Mouse (Mus musculus) hindbrain, embryonic 14.5 days (tissue): ENCODE results near the gene Nr1h2. TPM values are rescaled to one million over a fixed set of nuclear protein-coding genes. Genes with fewer than 3 reads are reported as not detected.
A peak's percentile ranks its signal among the peaks of the same experiment; 100 is the strongest.

Experiments
- ATAC-seq: fragments of 200-750 bp; cut with Nextera tagmentation; 2 replicates; pipeline ENCODE4 v1.8.0; 2017; ENCODE audit warnings: moderate number of reproducible peaks, mild to moderate bottlenecking, moderate TSS enrichment, moderate library complexity; ENCODE audit not compliant: low FRiP score
- DNase-seq: peaks from one replicate; pipeline ENCODE4 v3.0.0-alpha.2; 2015; ENCODE audit warnings: low spot score
- H3K27ac ChIP-seq: fragments of 300-500 bp; sonication (generic); 2 replicates; pipeline ENCODE4 v1.5.1; 2014; ENCODE audit warnings: mild to moderate bottlenecking, moderate library complexity
- H3K27me3 ChIP-seq: fragments of 300-500 bp; sonication (generic); 2 replicates; pipeline ENCODE4 v1.6.1; 2014; ENCODE audit warnings: mild to moderate bottlenecking, low read length, mixed read lengths; ENCODE audit not compliant: control insufficient read depth, insufficient read depth
- H3K36me3 ChIP-seq: fragments of 300-500 bp; sonication (generic); replicated peaks from 2 replicates; pipeline ENCODE4 v1.6.1; 2014; ENCODE audit not compliant: control insufficient read depth, insufficient read depth
- H3K4me1 ChIP-seq: fragments of 300-500 bp; sonication (generic); replicated peaks from 2 replicates; pipeline ENCODE4 v1.6.1; 2014; ENCODE audit warnings: antibody characterized with exemption, low read length, mixed read lengths; ENCODE audit not compliant: control insufficient read depth, insufficient read depth
- H3K4me2 ChIP-seq: fragments of 300-500 bp; sonication (generic); replicated peaks from 2 replicates; pipeline ENCODE4 v1.6.1; 2014; ENCODE audit warnings: mild to moderate bottlenecking, moderate library complexity
- H3K4me3 ChIP-seq: fragments of 300-500 bp; sonication (generic); replicated peaks from 2 replicates; pipeline ENCODE4 v1.5.1; 2014; ENCODE audit warnings: mild to moderate bottlenecking, low read length
- H3K9ac ChIP-seq: fragments of 300-500 bp; sonication (generic); 2 replicates; pipeline ENCODE4 v1.6.1; 2014
- H3K9me3 ChIP-seq: fragments of 300-500 bp; sonication (generic); 2 replicates; pipeline ENCODE4 v1.6.1; 2016; ENCODE audit warnings: low read length; ENCODE audit not compliant: control insufficient read depth
- WGBS: fragments of 180-500 bp; shearing (Covaris S2); extraction: QIAGEN DNeasy Blood & Tissue Kit; methylation state at CpG from one replicate; pipeline ENCODE4 v1.1.7; 2014; 5-methylcytosine and 5-hydroxymethylcytosine counted together
- polyA plus RNA-seq: library from polyadenylated mRNA; unstranded; fragments of >200 nt; fragmentation: Nextera tagmentation; extraction: Ambion mirVana; gene quantifications from 2 replicates; pipeline ENCODE4 v1.2.1, GENCODE M21; 2014

Gene Nr1h2
- polyA plus RNA-seq, 1 experiment from 2014 or later, result 53.6 TPM

DNA sequence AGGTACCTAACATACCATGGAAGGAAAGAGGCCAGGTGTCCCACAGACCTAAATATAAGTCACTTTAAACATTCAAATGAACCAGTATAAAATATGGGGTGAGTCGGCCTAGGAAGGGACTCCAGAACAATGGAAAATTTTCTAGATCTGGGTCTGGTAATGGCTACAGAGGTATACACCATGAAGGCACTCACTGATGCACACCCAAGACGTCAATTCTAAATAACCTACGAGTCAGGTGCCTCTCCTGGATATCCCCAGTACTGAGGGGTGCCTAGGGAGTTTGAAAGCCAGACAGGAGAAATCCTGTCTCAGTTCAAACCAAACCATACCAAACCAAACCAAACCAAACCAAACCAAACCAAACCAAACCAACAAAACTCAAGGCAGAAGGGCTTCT lies 23.2 kb downstream of the Nr1h2 start:
- ATAC-seq (no peak), DNase-seq (no peak)
- Histone ChIP-seq H3K4me3 (no peak overlapping the region), H3K36me3 (no peaks in the 10 kb centered on the region), H3K9ac (no peak overlapping the region), H3K4me1 (no peaks in the 10 kb centered on the region), H3K27ac (no peak overlapping the region), H3K27me3 (peaks cover 10% of the 10 kb centered on the region), H3K9me3 (no peaks in the 10 kb centered on the region), H3K4me2 (no peak overlapping the region)
- 77% methylated on average over 3 of the region's 3 CpGs for WGBS

DNA sequence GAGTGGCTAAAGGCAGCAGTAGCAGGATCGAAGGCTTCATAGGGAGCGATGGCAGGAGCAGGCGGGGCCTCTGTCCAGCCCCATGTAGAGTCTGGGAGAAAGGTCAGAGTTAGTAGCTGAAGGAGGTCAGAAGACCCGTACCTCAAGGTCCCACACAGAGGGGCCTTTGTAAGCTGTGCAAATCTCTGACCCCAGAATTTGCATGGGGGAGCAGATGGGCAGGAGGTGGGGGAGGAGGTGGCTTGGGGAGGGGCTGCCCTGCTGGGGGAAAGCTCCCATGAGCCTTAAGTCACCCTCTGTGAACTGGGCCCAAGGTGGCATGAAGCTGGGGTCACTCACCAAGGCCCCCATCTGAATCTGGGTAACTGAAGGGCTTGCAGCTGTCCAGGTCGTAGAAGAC lies 24.2 kb downstream of the Nr1h2 start:
- Histone ChIP-seq H3K9me3 (no peaks in the 10 kb centered on the region), H3K4me3 (no peak overlapping the region), H3K36me3 (no peaks in the 10 kb centered on the region), H3K4me2 (no peak overlapping the region), H3K4me1 (no peaks in the 10 kb centered on the region), H3K27ac (no peak overlapping the region), H3K27me3 (peaks cover 10% of the 10 kb centered on the region), H3K9ac (no peak overlapping the region)
- ATAC-seq (no peak), DNase-seq (no peak)
- 66% methylated on average over 5 of the region's 5 CpGs for WGBS

GRCm38 (mm10) chr7:44527483-44528398 lies 26.0 kb downstream of the Nr1h2 start:
- H3K9ac ChIP-seq, result peak overlapping the region; percentile 37; the same call in 1 of the 2 replicates
- ATAC-seq (0 out of 2 replicates have a peak, but pooled peaks have one; percentile 34), DNase-seq (peak; percentile 78)
- H3K27me3 ChIP-seq, result peaks cover 24% of the 10 kb centered on the region
- no peaks in the 10 kb centered on the region for H3K36me3 ChIP-seq
- H3K9me3 ChIP-seq, result no peaks in the 10 kb centered on the region
- H3K4me2 ChIP-seq, result peak overlapping the region; percentile 50
- 7% methylated on average over 40 of the region's 40 CpGs for WGBS
- H3K27ac ChIP-seq, result no peak overlapping the region
- no peaks in the 10 kb centered on the region for H3K4me1 ChIP-seq
- peak overlapping the region; percentile 24 for H3K4me3 ChIP-seq

- no peaks in the 10 kb centered on the region for H3K36me3 ChIP-seq
- DNase-seq (no peak), ATAC-seq (no peak)
Observed at GRCm38 (mm10) chr7:44526414-44527154, 27.2 kb downstream of the Nr1h2 start.

GRCm38 (mm10) chr7:44525126-44525832 lies 28.5 kb downstream of the Nr1h2 start:
- Histone ChIP-seq H3K4me2 (peak overlapping the region; percentile 26; the same call in 1 of the 2 replicates), H3K36me3 (no peaks in the 10 kb centered on the region), H3K27ac (no peak overlapping the region), H3K4me1 (no peaks in the 10 kb centered on the region), H3K9me3 (no peaks in the 10 kb centered on the region), H3K9ac (no peak overlapping the region), H3K4me3 (no peak overlapping the region), H3K27me3 (peaks cover 35% of the 10 kb centered on the region)
- DNase-seq, result peak; percentile 34
- WGBS, result 11% methylated on average over 22 of the region's 22 CpGs
- no peak for ATAC-seq

More at GRCm38 (mm10) chr7:44526414-44527154, 27.2 kb downstream of the Nr1h2 start:
- Histone ChIP-seq H3K27me3 (peaks cover 32% of the 10 kb centered on the region), H3K27ac (no peak overlapping the region), H3K4me3 (no peak overlapping the region), H3K9ac (no peak overlapping the region), H3K9me3 (no peaks in the 10 kb centered on the region), H3K4me1 (no peaks in the 10 kb centered on the region), H3K4me2 (no peak overlapping the region)
- 90% methylated on average over 14 of the region's 14 CpGs for WGBS

DNA sequence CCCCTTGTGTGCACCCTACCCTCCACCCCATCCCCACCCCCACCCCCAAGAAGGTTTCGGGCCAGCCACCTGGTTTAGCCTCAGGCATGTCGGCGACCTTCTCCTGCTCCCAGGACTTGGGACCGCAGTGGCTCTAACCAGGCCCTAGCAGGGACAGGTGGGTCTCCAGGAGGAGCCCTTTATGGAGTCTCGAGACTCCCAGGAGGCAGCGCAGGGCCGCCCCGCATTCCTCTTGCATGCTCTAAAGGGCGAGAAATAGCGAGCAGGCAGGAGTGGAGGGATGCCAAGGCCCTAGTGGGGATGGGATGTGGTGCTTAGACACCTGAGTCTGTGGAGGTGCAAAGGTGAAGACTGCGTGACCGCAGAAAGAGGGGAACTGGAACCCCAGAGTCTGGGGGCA lies 29.2 kb downstream of the Nr1h2 start, which contains the start of gene Mybpc2:
Mybpc2 (minus strand) TSS at position 155 of the 400 bp plus-strand sequence.
- no peak within 1 kb of the TSS for H3K4me3 ChIP-seq
- H3K4me1 ChIP-seq, result no peaks in the 10 kb centered on the region
- peaks cover 35% of the 10 kb centered on the region for H3K27me3 ChIP-seq
- no peak within 1 kb of the TSS for H3K27ac ChIP-seq
- H3K4me2 ChIP-seq, result peak within 1 kb of the TSS; percentile 26; the same call in 1 of the 2 replicates
- no peaks in the 10 kb centered on the region for H3K36me3 ChIP-seq
- H3K9ac ChIP-seq, result 0 out of 2 replicates have a peak within 1 kb of the TSS, but pooled peaks have one; percentile 6
- ATAC-seq, result no peak
- 40% methylated on average over 12 of the region's 12 CpGs for WGBS
- DNase-seq, result no peak
- H3K9me3 ChIP-seq, result no peaks in the 10 kb centered on the region

DNA sequence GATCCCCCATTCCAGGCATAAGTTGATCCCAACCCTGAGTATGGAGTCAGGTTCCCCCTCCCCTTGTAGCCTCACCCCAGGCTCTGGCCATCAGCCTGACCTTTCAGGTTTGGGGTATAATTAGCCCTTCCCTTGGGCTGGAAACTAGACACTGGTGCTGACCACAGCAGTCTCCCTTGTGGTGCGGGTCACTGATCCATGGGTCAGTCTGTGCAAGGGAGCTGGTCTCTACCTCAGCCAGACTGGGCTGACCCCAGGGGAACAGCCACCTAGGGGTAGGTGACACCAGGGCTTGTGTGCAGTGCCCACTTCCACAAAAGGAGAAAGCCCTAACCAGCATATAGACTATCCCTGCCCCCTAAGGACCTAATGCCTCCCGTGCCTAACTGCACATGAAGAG lies 30.7 kb downstream of the Nr1h2 start:
- H3K27me3 ChIP-seq, result peaks cover 25% of the 10 kb centered on the region
- H3K27ac ChIP-seq, result no peak overlapping the region
- H3K36me3 ChIP-seq, result no peaks in the 10 kb centered on the region
- H3K4me2 ChIP-seq, result no peak overlapping the region
- DNase-seq, result no peak
- no peaks in the 10 kb centered on the region for H3K4me1 ChIP-seq
- H3K4me3 ChIP-seq, result no peak overlapping the region
- no peak for ATAC-seq
- WGBS, result 82% methylated on average over 2 of the region's 2 CpGs
- no peak overlapping the region for H3K9ac ChIP-seq
- no peaks in the 10 kb centered on the region for H3K9me3 ChIP-seq

GRCm38 (mm10) chr7:44521710-44522109 lies 32.0 kb downstream of the Nr1h2 start:
- DNase-seq (peak; percentile 71), ATAC-seq (peak; percentile 38; the same call in 1 of the 2 replicates)
- Histone ChIP-seq H3K27me3 (peaks cover 25% of the 10 kb centered on the region), H3K4me1 (no peaks in the 10 kb centered on the region), H3K4me2 (peak overlapping the region; percentile 34; the same call in 1 of the 2 replicates), H3K27ac (no peak overlapping the region), H3K9ac (no peak overlapping the region), H3K36me3 (no peaks in the 10 kb centered on the region), H3K4me3 (no peak overlapping the region), H3K9me3 (no peaks in the 10 kb centered on the region)
- WGBS, result 2% methylated on average over 20 of the region's 20 CpGs
